Mouse (Mus musculus) megakaryocyte, embryonic 14.5 days (primary cell): Measurements from ENCODE around the gene 1600015I10Rik.

Experiments used
- FLI1 ChIP-seq: IDR thresholded peaks from 2 replicates; pipeline ENCODE4 v1.6.1; 2012; ENCODE audit warnings: low read length, inconsistent platforms, mixed read lengths
- GATA1 ChIP-seq: IDR thresholded peaks from 3 replicates; pipeline ENCODE4 v1.6.1; 2012; ENCODE audit warnings: mixed read lengths, low read length, inconsistent platforms, borderline replicate concordance

GRCm38 (mm10) chr6:48951630-48952029 is 21.9 kb downstream of the 1600015I10Rik start:
- TF ChIP-seq GATA1, result no peak
- no peak for TF ChIP-seq FLI1
